Mouse (Mus musculus) liver, postnatal 0 days (tissue): ENCODE measurements around the gene Adora3.

Experiments used
- CTCF ChIP-seq: sonication (generic); IDR thresholded peaks from 2 replicates; pipeline ENCODE4 v1.5.1; 2016; ENCODE audit warnings: antibody characterized with exemption, low read depth
- EP300 ChIP-seq: IDR thresholded peaks from 2 replicates; pipeline ENCODE4 v1.6.1; 2016; ENCODE audit warnings: antibody characterized with exemption, low read depth, mild to moderate bottlenecking

DNA sequence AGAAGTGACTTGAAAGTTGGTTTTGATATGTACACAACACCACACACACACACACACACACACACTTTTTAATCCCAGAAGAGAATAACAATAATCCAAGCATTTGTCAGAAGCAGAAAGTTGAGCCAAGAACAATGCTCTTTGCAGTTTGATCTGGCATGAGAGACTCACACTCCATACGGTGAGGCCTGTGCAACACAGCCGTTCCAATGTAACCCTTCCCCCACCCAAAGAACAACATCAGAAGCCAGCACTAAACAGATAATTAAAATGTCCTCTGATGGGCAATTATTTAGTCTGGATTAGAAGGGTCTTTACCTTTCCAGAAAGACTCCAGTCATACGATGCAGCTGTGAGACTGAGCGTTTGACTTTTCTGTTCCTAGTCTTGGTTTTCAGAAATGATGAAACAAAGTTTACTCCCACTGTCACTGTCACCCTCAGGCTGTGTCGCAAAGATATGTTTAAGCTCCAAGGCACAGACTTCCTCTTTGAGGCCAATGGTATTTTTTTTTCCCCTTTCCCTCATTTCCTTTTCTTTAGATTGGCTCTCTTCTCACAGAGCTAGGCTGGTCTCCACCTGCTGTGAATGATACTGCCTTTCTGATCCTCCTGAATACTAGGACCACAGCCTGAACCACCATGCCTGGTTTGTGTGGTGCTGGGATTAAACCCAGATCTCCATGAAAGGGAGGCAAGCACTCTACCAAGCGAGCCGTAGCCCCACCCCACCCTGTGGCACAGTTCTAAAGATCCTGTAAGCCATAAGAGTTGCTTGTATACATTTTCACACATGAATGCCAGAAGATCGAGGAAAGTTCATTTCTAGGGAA, 61.8 kb downstream of the Adora3 start, which contains the start of gene I830077J02Rik:
- TF ChIP-seq CTCF (no peak), EP300 (no peak)
